Mouse (Mus musculus): ENCODE measurements at regions not wholly inside any gene's neighbourhood (a gene's known extent, or its start where the extent isn't known, plus 50 kb on each side); places are given as distances from the start of the nearest gene placed in this dataset.

- DNase-seq (ENCODE audit: low read depth, low spot score), result no peak
Observed at GRCm38 (mm10) chr3:21218936-21219335, 852.0 kb upstream of the Agtr1b start.

- no peak for DNase-seq (ENCODE audit: low read depth, low spot score)
Observed at GRCm38 (mm10) chr3:21241184-21241583, 835.3 kb upstream of the Tbl1xr1 start.

- no peak for DNase-seq (ENCODE audit: low read depth, low spot score)
Observed at GRCm38 (mm10) chr3:21256129-21256760, 820.2 kb upstream of the Tbl1xr1 start.

- DNase-seq (ENCODE audit: low read depth, low spot score), result no peak
Observed at GRCm38 (mm10) chr3:21263317-21263716, 813.1 kb upstream of the Tbl1xr1 start.

GRCm38 (mm10) chr3:21265491-21265890, 811.0 kb upstream of the Tbl1xr1 start:
- no peak for DNase-seq (ENCODE audit: low read depth, low spot score)

- no peak for DNase-seq (ENCODE audit: low read depth, low spot score)
Observed at GRCm38 (mm10) chr3:21268429-21269129, 807.9 kb upstream of the Tbl1xr1 start.

- no peak for DNase-seq (ENCODE audit: low read depth, low spot score)
Observed at GRCm38 (mm10) chr3:21269130-21269440, 807.4 kb upstream of the Tbl1xr1 start.

GRCm38 (mm10) chr3:21270788-21271187, 805.7 kb upstream of the Tbl1xr1 start:
- DNase-seq (ENCODE audit: low read depth, low spot score), result no peak

GRCm38 (mm10) chr3:21272219-21272618, 804.2 kb upstream of the Tbl1xr1 start:
- peak; percentile 43 for DNase-seq (ENCODE audit: low read depth, low spot score)

- no peak for DNase-seq (ENCODE audit: low read depth, low spot score)
Observed at GRCm38 (mm10) chr3:21292774-21293173, 783.7 kb upstream of the Tbl1xr1 start.

- no peak for DNase-seq (ENCODE audit: low read depth, low spot score)
Observed at GRCm38 (mm10) chr3:21293308-21293707, 783.1 kb upstream of the Tbl1xr1 start.

- DNase-seq (ENCODE audit: low read depth, low spot score), result no peak
Observed at GRCm38 (mm10) chr3:21294776-21295175, 781.7 kb upstream of the Tbl1xr1 start.

- DNase-seq (ENCODE audit: low read depth, low spot score), result no peak
Observed at GRCm38 (mm10) chr3:21296581-21297110, 779.8 kb upstream of the Tbl1xr1 start.

- no peak for DNase-seq (ENCODE audit: low read depth, low spot score)
Observed at GRCm38 (mm10) chr3:21325329-21325896, 751.0 kb upstream of the Tbl1xr1 start.

GRCm38 (mm10) chr3:21341916-21342315, 734.5 kb upstream of the Tbl1xr1 start:
- DNase-seq (ENCODE audit: low read depth, low spot score), result no peak

GRCm38 (mm10) chr3:21343095-21343494, 733.4 kb upstream of the Tbl1xr1 start:
- no peak for DNase-seq (ENCODE audit: low read depth, low spot score)

GRCm38 (mm10) chr3:21349421-21349820, 727.0 kb upstream of the Tbl1xr1 start:
- DNase-seq (ENCODE audit: low read depth, low spot score), result no peak

- DNase-seq (ENCODE audit: low read depth, low spot score), result no peak
Observed at GRCm38 (mm10) chr3:21356150-21356549, 720.3 kb upstream of the Tbl1xr1 start.

- DNase-seq (ENCODE audit: low read depth, low spot score), result no peak
Observed at GRCm38 (mm10) chr3:21356831-21357712, 719.4 kb upstream of the Tbl1xr1 start.

GRCm38 (mm10) chr3:21358068-21358467, 718.4 kb upstream of the Tbl1xr1 start:
- no peak for DNase-seq (ENCODE audit: low read depth, low spot score)

GRCm38 (mm10) chr3:21361069-21361468, 715.4 kb upstream of the Tbl1xr1 start:
- DNase-seq (ENCODE audit: low read depth, low spot score), result no peak

GRCm38 (mm10) chr3:21379816-21380215, 696.6 kb upstream of the Tbl1xr1 start:
- DNase-seq (ENCODE audit: low read depth, low spot score), result no peak

Data from R1 (cell line).